Mouse (Mus musculus) limb, embryonic 14.5 days (tissue): Measurements from ENCODE around the gene Ubtd2. TPM values are rescaled to one million over a fixed set of nuclear protein-coding genes. Genes with fewer than 3 reads are reported as not detected.

Experiments
- ATAC-seq: fragments of 200-750 bp; cut with Nextera tagmentation; 2 replicates; pipeline ENCODE4 v1.8.0; 2017; ENCODE audit warnings: low read depth, moderate number of reproducible peaks, moderate TSS enrichment; ENCODE audit not compliant: low FRiP score
- DNase-seq: peaks from one replicate; pipeline ENCODE4 v3.0.0-alpha.2; 2015; ENCODE audit warnings: low spot score
- H3K27ac ChIP-seq: fragments of 300-500 bp; sonication (generic); replicated peaks from 2 replicates; pipeline ENCODE4 v1.5.1; 2014; ENCODE audit warnings: low read depth, mild to moderate bottlenecking, low read length, moderate library complexity, mixed read lengths
- H3K27me3 ChIP-seq: fragments of 300-500 bp; sonication (generic); 2 replicates; pipeline ENCODE4 v1.6.1; 2014; ENCODE audit warnings: low read length, mixed read lengths; ENCODE audit not compliant: control insufficient read depth, insufficient read depth
- H3K36me3 ChIP-seq: fragments of 300-500 bp; sonication (generic); 2 replicates; pipeline ENCODE4 v1.6.1; 2014; ENCODE audit warnings: mild to moderate bottlenecking, low read length, moderate library complexity, mixed read lengths; ENCODE audit not compliant: control insufficient read depth, insufficient read depth
- H3K4me1 ChIP-seq: fragments of 300-500 bp; sonication (generic); 2 replicates; pipeline ENCODE4 v1.6.1; 2014; ENCODE audit warnings: antibody characterized with exemption, low read length, mixed read lengths; ENCODE audit not compliant: control insufficient read depth, insufficient read depth
- H3K4me2 ChIP-seq: fragments of 300-500 bp; sonication (generic); replicated peaks from 2 replicates; pipeline ENCODE4 v1.6.1; 2014; ENCODE audit warnings: low read depth, mild to moderate bottlenecking, low read length, moderate library complexity; ENCODE audit not compliant: severe bottlenecking
- H3K4me3 ChIP-seq: fragments of 300-500 bp; sonication (generic); replicated peaks from 2 replicates; pipeline ENCODE4 v1.5.1; 2014; ENCODE audit warnings: low read length
- H3K9ac ChIP-seq: fragments of 300-500 bp; sonication (generic); 2 replicates; pipeline ENCODE4 v1.6.1; 2014; ENCODE audit warnings: mild to moderate bottlenecking, low read depth, low read length, moderate library complexity; ENCODE audit not compliant: severe bottlenecking
- H3K9me3 ChIP-seq: fragments of 300-500 bp; sonication (generic); 2 replicates; pipeline ENCODE4 v1.6.1; 2016; ENCODE audit warnings: low read length; ENCODE audit not compliant: control insufficient read depth
- POLR2A ChIP-seq: fragments of 200-500 bp; IDR thresholded peaks from 2 replicates; pipeline ENCODE4 v1.8.0; 2012; ENCODE audit warnings: inconsistent platforms, mild to moderate bottlenecking, moderate library complexity, borderline replicate concordance; ENCODE audit not compliant: insufficient read depth, insufficient read length; ENCODE audit errors: extremely low read depth
- WGBS: fragments of 180-500 bp; shearing (Covaris S2); extraction: QIAGEN DNeasy Blood & Tissue Kit; methylation state at CpG from one replicate; pipeline ENCODE4 v1.1.7; 2014; 5-methylcytosine and 5-hydroxymethylcytosine counted together
- polyA plus RNA-seq, 2 experiments: library from polyadenylated mRNA; depleted of rRNA in 1 of 2; stranded (reverse) in 1 of 2; unstranded in 1 of 2; fragments of >200 nt; fragmentation: Nextera tagmentation in 1 of 2; extraction: Ambion mirVana in 1 of 2; gene quantifications; 2 replicates each; pipeline versions ENCODE4 v1.2.1 to v1.2.3; 2012 to 2014

Gene Ubtd2
- polyA plus RNA-seq, 2 experiments, result 78.1 to 107 TPM

DNA sequence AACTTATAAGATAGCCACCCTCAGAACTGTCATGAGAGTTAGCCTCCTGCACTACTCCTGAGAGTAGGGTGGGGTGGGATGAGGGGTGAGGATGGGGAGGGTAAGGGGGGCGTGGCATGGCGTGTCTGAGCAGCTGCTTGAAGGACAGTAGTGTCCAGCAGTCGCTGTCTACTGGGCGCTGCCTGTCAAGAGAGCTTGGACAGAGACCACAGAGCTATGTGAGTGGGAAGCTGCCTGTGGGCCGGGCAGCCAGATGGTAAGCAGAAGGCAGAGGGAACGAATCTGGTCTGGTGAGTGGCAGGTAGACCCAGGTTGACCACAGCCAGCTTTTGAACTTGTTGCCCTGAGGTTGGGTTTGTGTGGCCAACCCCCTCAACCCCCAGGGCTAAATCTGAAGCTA, 85.3 kb downstream of the Ubtd2 start:
- no peak for DNase-seq
- H3K36me3 ChIP-seq, result no peaks in the 10 kb centered on the region; the same call in 1 of the 2 replicates
- H3K4me3 ChIP-seq, result no peak overlapping the region
- no peaks in the 10 kb centered on the region for H3K9me3 ChIP-seq
- no peak overlapping the region for H3K4me2 ChIP-seq
- no peak for ATAC-seq
- H3K27me3 ChIP-seq, result no peaks in the 10 kb centered on the region
- WGBS, result 83% methylated on average over 6 of the region's 6 CpGs
- no peaks in the 10 kb centered on the region; the same call in 1 of the 2 replicates for H3K4me1 ChIP-seq
- TF ChIP-seq POLR2A, result no peak
- H3K27ac ChIP-seq, result no peak overlapping the region
- H3K9ac ChIP-seq, result no peak overlapping the region

DNA sequence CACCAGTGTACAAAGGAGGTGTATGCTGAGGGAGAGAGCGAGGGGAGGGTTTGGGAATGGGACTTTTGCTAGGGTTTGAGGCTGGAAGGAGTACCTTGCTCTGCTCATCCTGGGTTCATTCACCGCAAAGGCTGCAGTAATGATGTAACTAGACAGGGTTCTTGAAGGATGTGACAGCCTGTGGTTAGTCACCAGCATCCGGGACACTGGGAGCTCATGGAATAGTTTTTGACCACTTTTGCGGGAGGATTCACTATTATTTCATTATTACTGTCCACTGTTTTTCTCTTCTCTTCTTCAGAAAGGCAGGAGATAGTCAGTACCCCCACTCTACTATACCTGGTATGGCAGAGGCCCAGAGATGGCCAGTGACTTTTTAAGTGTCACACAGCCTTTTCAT, 87.0 kb downstream of the Ubtd2 start:
- Histone ChIP-seq H3K9me3 (no peaks in the 10 kb centered on the region), H3K27ac (no peak overlapping the region), H3K4me1 (no peaks in the 10 kb centered on the region; the same call in 1 of the 2 replicates), H3K27me3 (no peaks in the 10 kb centered on the region), H3K9ac (no peak overlapping the region), H3K4me3 (no peak overlapping the region), H3K36me3 (no peaks in the 10 kb centered on the region; the same call in 1 of the 2 replicates), H3K4me2 (no peak overlapping the region)
- TF ChIP-seq POLR2A, result no peak
- ATAC-seq, result no peak
- DNase-seq, result no peak
- 89% methylated on average over 4 of the region's 4 CpGs for WGBS

DNA sequence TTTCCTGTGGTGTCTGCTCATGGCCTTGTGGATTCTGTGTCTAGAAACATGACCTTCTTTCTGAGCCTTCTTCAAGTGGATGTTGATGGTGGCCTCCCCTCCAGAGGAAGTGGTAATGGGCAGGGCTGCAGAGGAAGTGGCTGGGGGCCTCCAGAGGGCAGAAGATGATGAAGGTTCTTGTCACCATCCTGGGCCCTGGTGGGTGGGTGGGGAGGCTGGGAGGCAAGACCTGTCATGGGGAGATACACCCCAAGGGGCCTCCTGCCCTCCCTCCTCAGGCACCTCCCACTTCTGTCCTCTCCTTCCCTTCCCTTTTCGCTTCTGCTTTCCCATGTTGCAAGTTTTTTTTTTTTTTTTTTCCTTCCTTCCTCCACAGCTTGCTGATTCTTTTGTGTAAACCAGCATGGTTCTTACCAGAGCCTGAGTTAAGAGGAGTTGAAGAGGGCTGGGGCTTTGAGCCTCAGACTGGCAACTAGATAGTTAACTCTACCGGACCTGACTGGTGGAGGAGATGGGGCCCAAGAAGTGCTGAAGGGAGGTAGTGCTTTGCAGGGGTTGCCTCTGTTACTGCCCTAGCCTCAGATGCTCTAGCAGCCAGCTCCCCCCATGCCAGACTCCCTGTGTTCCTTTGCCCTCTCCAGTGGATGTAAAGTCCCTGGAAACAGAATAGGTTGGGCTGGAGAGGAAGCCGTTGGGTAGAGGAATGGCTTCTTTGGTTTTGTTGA, 87.7 kb downstream of the Ubtd2 start:
- Histone ChIP-seq H3K36me3 (no peaks in the 10 kb centered on the region; the same call in 1 of the 2 replicates), H3K4me3 (no peak overlapping the region), H3K4me1 (no peaks in the 10 kb centered on the region; the same call in 1 of the 2 replicates), H3K9me3 (no peaks in the 10 kb centered on the region), H3K27me3 (no peaks in the 10 kb centered on the region), H3K27ac (no peak overlapping the region), H3K4me2 (no peak overlapping the region), H3K9ac (no peak overlapping the region)
- TF ChIP-seq POLR2A, result no peak
- 65% methylated on average over 3 of the region's 3 CpGs for WGBS
- ATAC-seq (no peak), DNase-seq (no peak)

DNA sequence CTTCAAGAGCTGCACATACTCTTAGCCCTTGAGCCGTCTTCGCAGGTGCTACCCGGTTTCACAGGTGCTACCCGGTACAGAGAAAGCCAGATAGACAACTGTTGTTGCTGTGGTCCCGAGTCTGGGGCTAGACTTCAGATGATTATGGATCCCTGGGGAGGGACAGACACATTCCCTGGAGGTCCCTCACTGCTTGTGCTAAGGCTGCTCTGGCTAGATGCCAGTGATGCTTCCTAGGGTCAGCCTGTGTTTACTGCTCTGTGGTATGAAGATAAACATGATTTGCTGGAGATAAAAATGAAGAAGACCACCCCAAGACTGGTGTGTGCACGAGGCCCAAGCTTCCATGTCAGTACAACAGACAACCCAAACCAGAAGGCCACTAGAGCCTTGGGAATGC, 88.9 kb downstream of the Ubtd2 start:
- Histone ChIP-seq H3K4me1 (peaks cover under 1% of the 10 kb centered on the region), H3K4me3 (no peak overlapping the region), H3K9ac (no peak overlapping the region), H3K27me3 (no peaks in the 10 kb centered on the region), H3K9me3 (no peaks in the 10 kb centered on the region), H3K4me2 (no peak overlapping the region), H3K36me3 (no peaks in the 10 kb centered on the region; the same call in 1 of the 2 replicates), H3K27ac (no peak overlapping the region)
- DNase-seq, result no peak
- ATAC-seq, result no peak
- TF ChIP-seq POLR2A, result no peak
- WGBS, result 81% methylated on average over 6 of the region's 6 CpGs

DNA sequence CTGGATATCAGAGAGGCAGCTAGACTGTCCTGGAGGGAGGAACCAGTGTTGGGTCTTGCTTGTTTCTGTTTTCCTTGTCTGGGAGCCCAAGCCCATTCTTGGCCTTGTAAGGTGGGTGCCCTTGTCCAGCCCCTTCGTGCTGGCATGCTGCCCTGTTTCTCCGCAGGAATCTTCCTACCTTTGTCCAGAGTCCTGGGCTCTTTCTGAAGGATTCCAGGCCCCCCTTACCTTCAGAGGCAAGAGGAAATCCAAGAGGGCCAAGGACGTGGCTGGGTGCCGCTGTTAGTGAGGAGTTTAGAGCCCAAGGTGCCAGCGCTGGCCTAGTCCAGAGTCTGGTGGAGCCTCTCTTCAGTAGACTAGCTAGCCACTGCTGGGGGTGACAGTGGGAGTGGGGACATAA, 89.3 kb downstream of the Ubtd2 start:
- Histone ChIP-seq H3K9me3 (no peaks in the 10 kb centered on the region), H3K4me2 (no peak overlapping the region), H3K4me1 (peaks cover 5% of the 10 kb centered on the region), H3K36me3 (no peaks in the 10 kb centered on the region; the same call in 1 of the 2 replicates), H3K9ac (no peak overlapping the region), H3K27ac (no peak overlapping the region), H3K4me3 (no peak overlapping the region), H3K27me3 (no peaks in the 10 kb centered on the region)
- DNase-seq (no peak), ATAC-seq (no peak)
- 85% methylated on average over 5 of the region's 5 CpGs for WGBS
- no peak for TF ChIP-seq POLR2A
